Mouse (Mus musculus) stomach, postnatal 0 days (tissue): ENCODE measurements at regions not wholly inside any gene's neighbourhood (a gene's known extent, or its start where the extent isn't known, plus 50 kb on each side); places are given as distances from the start of the nearest gene placed in this dataset.
A peak's percentile ranks its signal among the peaks of the same experiment; 100 is the strongest.

Experiments used
- ATAC-seq: fragments of 200-750 bp; cut with Nextera tagmentation; 2 replicates; pipeline ENCODE4 v1.8.0; 2017; ENCODE audit not compliant: low FRiP score, low TSS enrichment
- DNase-seq: peaks from one replicate; pipeline ENCODE4 v3.0.0-alpha.2; 2016; ENCODE audit warnings: low spot score
- H3K27ac ChIP-seq: fragments of 300-500 bp; sonication (generic); replicated peaks from 2 replicates; pipeline ENCODE4 v1.5.1; 2014; ENCODE audit warnings: mild to moderate bottlenecking, control low read depth
- H3K27me3 ChIP-seq: fragments of 300-500 bp; sonication (generic); 2 replicates; pipeline ENCODE4 v1.6.1; 2014; ENCODE audit warnings: low read length; ENCODE audit not compliant: control insufficient read depth, insufficient read depth
- H3K36me3 ChIP-seq: fragments of 300-500 bp; sonication (generic); 2 replicates; pipeline ENCODE4 v1.6.1; 2014; ENCODE audit warnings: low read length, mixed read lengths; ENCODE audit not compliant: control insufficient read depth, insufficient read depth
- H3K4me1 ChIP-seq: fragments of 300-500 bp; sonication (generic); replicated peaks from 2 replicates; pipeline ENCODE4 v1.6.1; 2014; ENCODE audit warnings: antibody characterized with exemption; ENCODE audit not compliant: control insufficient read depth, insufficient read depth
- H3K4me2 ChIP-seq: fragments of 300-500 bp; sonication (generic); replicated peaks from 2 replicates; pipeline ENCODE4 v1.6.1; 2014; ENCODE audit warnings: low read depth, mild to moderate bottlenecking, control low read depth, moderate library complexity
- H3K4me3 ChIP-seq: fragments of 300-500 bp; sonication (generic); 2 replicates; pipeline ENCODE4 v1.5.1; 2014; ENCODE audit warnings: low read depth, low read length, control low read depth
- H3K9ac ChIP-seq: fragments of 300-500 bp; sonication (generic); 2 replicates; pipeline ENCODE4 v1.6.1; 2014; ENCODE audit warnings: mild to moderate bottlenecking, low read length, control low read depth, mixed read lengths
- H3K9me3 ChIP-seq: fragments of 300-500 bp; sonication (generic); 2 replicates; pipeline ENCODE4 v1.6.1; 2016; ENCODE audit warnings: low read length; ENCODE audit not compliant: control insufficient read depth
- CTCF ChIP-seq: IDR thresholded peaks from 2 replicates; pipeline ENCODE4 v1.5.1; 2016; ENCODE audit warnings: antibody characterized with exemption, low read depth, mild to moderate bottlenecking, moderate library complexity
- EP300 ChIP-seq: optimal IDR thresholded peaks from 2 replicates; pipeline ENCODE3; 2016; ENCODE audit warnings: antibody characterized with exemption
- WGBS: fragments of 180-500 bp; shearing (Covaris S2); extraction: QIAGEN DNeasy Blood & Tissue Kit; methylation state at CpG from one replicate; pipeline ENCODE4 v1.1.7; 2014; 5-methylcytosine and 5-hydroxymethylcytosine counted together

- 93% methylated on average over 5 of the region's 5 CpGs for WGBS
- Histone ChIP-seq H3K4me2 (no peak overlapping the region), H3K9me3 (no peaks in the 10 kb centered on the region), H3K9ac (no peak overlapping the region), H3K36me3 (no peaks in the 10 kb centered on the region), H3K27ac (no peak overlapping the region), H3K4me3 (no peak overlapping the region), H3K27me3 (no peaks in the 10 kb centered on the region), H3K4me1 (no peaks in the 10 kb centered on the region)
- ATAC-seq (no peak), DNase-seq (no peak)
- no peak for TF ChIP-seq EP300
- no peak for TF ChIP-seq CTCF
Measured at GRCm38 (mm10) chr15:35240416-35241212, 882.9 kb upstream of the 9430069I07Rik start.

DNA sequence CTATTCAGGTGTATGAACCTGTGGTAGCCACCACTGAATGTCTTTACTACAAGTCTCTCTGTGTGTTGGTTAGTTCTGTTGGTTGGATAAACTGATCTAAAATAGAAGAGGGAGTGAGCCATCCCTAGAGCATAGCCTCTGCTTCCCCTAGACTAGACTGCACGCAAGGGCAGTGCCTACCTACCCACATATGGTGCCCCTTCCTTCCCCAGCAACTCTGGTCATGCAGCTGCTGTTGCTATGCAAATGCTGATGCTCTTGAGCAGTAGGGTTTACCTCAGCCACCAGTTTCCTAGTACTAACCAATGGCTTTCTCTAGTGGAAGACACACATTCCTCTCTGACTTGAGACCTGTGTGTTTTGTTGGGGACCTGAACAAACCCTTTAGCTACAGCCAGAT, 881.0 kb upstream of the 9430069I07Rik start:
- Histone ChIP-seq H3K4me1 (no peaks in the 10 kb centered on the region), H3K4me2 (no peak overlapping the region), H3K27me3 (no peaks in the 10 kb centered on the region), H3K4me3 (no peak overlapping the region), H3K27ac (no peak overlapping the region), H3K9ac (no peak overlapping the region), H3K9me3 (no peaks in the 10 kb centered on the region), H3K36me3 (no peaks in the 10 kb centered on the region)
- ATAC-seq (no peak), DNase-seq (no peak)
- TF ChIP-seq CTCF (no peak), EP300 (no peak)
- 71% methylated on average over 1 of the region's 1 CpGs for WGBS

- no peak overlapping the region for H3K4me3 ChIP-seq
- H3K4me1 ChIP-seq, result no peaks in the 10 kb centered on the region
- H3K4me2 ChIP-seq, result no peak overlapping the region
- DNase-seq, result no peak
- H3K9ac ChIP-seq, result no peak overlapping the region
- no peaks in the 10 kb centered on the region for H3K36me3 ChIP-seq
- ATAC-seq, result no peak
- H3K27ac ChIP-seq, result no peak overlapping the region
- TF ChIP-seq EP300 (no peak), CTCF (no peak)
- whole genome bisulfite sequencing, result 77% methylated on average over 2 of the region's 2 CpGs
- no peaks in the 10 kb centered on the region for H3K9me3 ChIP-seq
- H3K27me3 ChIP-seq, result no peaks in the 10 kb centered on the region
Measured at GRCm38 (mm10) chr15:35233968-35234696, 876.5 kb upstream of the 9430069I07Rik start.

DNA sequence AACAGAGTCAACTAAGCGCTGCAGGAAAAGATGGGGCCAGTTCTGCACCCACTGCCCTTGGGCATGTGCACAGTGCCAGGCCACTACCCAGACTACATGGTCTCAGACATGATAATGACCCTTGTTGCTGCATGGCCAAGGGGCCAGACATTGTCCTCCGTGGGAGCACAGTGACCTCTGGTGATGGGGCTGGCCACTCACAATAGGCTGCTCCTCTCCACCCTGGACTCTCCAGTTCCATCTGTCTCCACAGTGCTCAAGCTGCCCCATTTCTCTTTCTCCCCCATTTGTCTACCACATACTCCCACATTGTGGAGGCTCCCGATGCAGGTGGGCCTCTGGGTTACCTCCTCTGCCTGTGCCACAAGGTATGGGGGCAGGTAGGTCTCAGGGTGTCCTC, 871.9 kb upstream of the 9430069I07Rik start:
- Histone ChIP-seq H3K4me1 (no peaks in the 10 kb centered on the region), H3K27ac (no peak overlapping the region), H3K9me3 (no peaks in the 10 kb centered on the region), H3K4me3 (no peak overlapping the region), H3K4me2 (no peak overlapping the region), H3K36me3 (no peaks in the 10 kb centered on the region), H3K9ac (no peak overlapping the region), H3K27me3 (no peaks in the 10 kb centered on the region)
- ATAC-seq (0 out of 2 replicates have a peak, but pooled peaks have one; percentile 15), DNase-seq (no peak)
- 75% methylated on average over 3 of the region's 3 CpGs for WGBS
- TF ChIP-seq EP300 (no peak), CTCF (peak; percentile 24; the same call in 1 of the 2 replicates)
